ENCODE assay signal across 9 mouse cellular contexts in genomic region chr14:29696131-29696530, GRCm38 (mm10). TPM values are rescaled to one million over a fixed set of nuclear protein-coding genes. Genes with fewer than 3 reads are reported as not detected.
DNase-seq lines count a peak whose midpoint lies in the region; ATAC-seq and TF ChIP-seq lines count a peak whose summit lies in the region.
"Had no signal": no experiment of that assay in that cellular context is flagged by ENCODE, and none has a peak within 500 bp of the region (broad histone marks: within the 10 kb centered on the region; RNA-seq: fewer than 3 reads in every experiment).

No protein-coding gene starts in this region.

- no peak overlapping the region for H3K27ac ChIP-seq in intestine, postnatal 0 days (ENCODE audit: low read depth, low read length)
- H3K27ac ChIP-seq in intestine, embryonic 16.5 days (ENCODE audit: low read length), result no peak overlapping the region
- H3K27ac ChIP-seq in forebrain, embryonic 15.5 days (replicated peaks), result no peak overlapping the region
- H3K27ac ChIP-seq: limb, embryonic 15.5 days had no signal

- no peaks in the 10 kb centered on the region for H3K4me1 ChIP-seq in intestine, postnatal 0 days (replicated peaks; ENCODE audit: control insufficient read depth, insufficient read depth, low read length)
- no peaks in the 10 kb centered on the region for H3K4me1 ChIP-seq in intestine, embryonic 16.5 days (ENCODE audit: control insufficient read depth, insufficient read depth, low read length)
- 0 out of 2 replicates have a peak, but pooled peaks cover 8% of the 10 kb centered on the region for H3K4me1 ChIP-seq in forebrain, embryonic 15.5 days
- H3K4me1 ChIP-seq in lung, adult 2 months (ENCODE audit: control insufficient read depth, insufficient read depth, low read length), result no peaks in the 10 kb centered on the region
- H3K4me1 ChIP-seq: limb, embryonic 15.5 days had no signal

- ATAC-seq in intestine, postnatal 0 days, result no peak
- ATAC-seq in intestine, embryonic 16.5 days, result no peak
- ATAC-seq in forebrain, embryonic 15.5 days (replicated peaks), result peak; percentile 81

- H3K27me3 ChIP-seq in intestine, postnatal 0 days (replicated peaks; ENCODE audit: control insufficient read depth, insufficient read depth, low read length), result no peaks in the 10 kb centered on the region
- H3K27me3 ChIP-seq in intestine, embryonic 16.5 days (replicated peaks; ENCODE audit: control insufficient read depth, insufficient read depth, low read length), result no peaks in the 10 kb centered on the region; the same call in 1 of the 2 replicates
- no peaks in the 10 kb centered on the region for H3K27me3 ChIP-seq in forebrain, embryonic 15.5 days

- no peaks in the 10 kb centered on the region for H3K9me3 ChIP-seq in intestine, postnatal 0 days (ENCODE audit: control insufficient read depth)
- H3K9me3 ChIP-seq in intestine, embryonic 16.5 days (ENCODE audit: control insufficient read depth, low read length), result no peaks in the 10 kb centered on the region
- H3K9me3 ChIP-seq in forebrain, embryonic 15.5 days, result no peaks in the 10 kb centered on the region
- H3K9me3 ChIP-seq: limb, embryonic 15.5 days had no signal

- no peak for TF ChIP-seq POLR2A in lung, adult 2 months (IDR thresholded peaks at IDR 0.05; ENCODE audit: borderline replicate concordance, extremely low read depth, low read depth, low read length)

- no peak overlapping the region for H3K4me2 ChIP-seq in intestine, postnatal 0 days (replicated peaks; ENCODE audit: low read depth)
- H3K4me2 ChIP-seq in intestine, embryonic 16.5 days (ENCODE audit: low read depth, low read length), result no peak overlapping the region
- no peak overlapping the region for H3K4me2 ChIP-seq in forebrain, embryonic 15.5 days (replicated peaks)
- H3K4me2 ChIP-seq: limb, embryonic 15.5 days had no signal

- peak; percentile 73 for TF ChIP-seq CTCF in intestine, postnatal 0 days (IDR thresholded peaks at IDR 0.05; ENCODE audit: low read depth)
- TF ChIP-seq CTCF in lung, adult 2 months (IDR thresholded peaks at IDR 0.05; ENCODE audit: insufficient read depth, low read length), result peak; percentile 21; the same call in 1 of the 2 replicates

- no peaks in the 10 kb centered on the region for H3K36me3 ChIP-seq in intestine, postnatal 0 days (ENCODE audit: control insufficient read depth, insufficient read depth)
- no peaks in the 10 kb centered on the region for H3K36me3 ChIP-seq in intestine, embryonic 16.5 days (ENCODE audit: control insufficient read depth, insufficient read depth, low read length)
- H3K36me3 ChIP-seq in forebrain, embryonic 15.5 days, result no peaks in the 10 kb centered on the region
- H3K36me3 ChIP-seq: limb, embryonic 15.5 days had no signal

- 15% methylated on average over 3 of the region's 3 CpGs for WGBS in intestine, postnatal 0 days
- WGBS in intestine, embryonic 16.5 days, result 10% methylated on average over 3 of the region's 3 CpGs
- 6% methylated on average over 3 of the region's 3 CpGs for WGBS in forebrain, embryonic 15.5 days
- WGBS in lung, adult 2 months, result 7% methylated on average over 3 of the region's 3 CpGs

- H3K4me3 ChIP-seq in intestine, postnatal 0 days (ENCODE audit: low read depth, low read length), result no peak overlapping the region
- H3K4me3 ChIP-seq in intestine, embryonic 16.5 days (ENCODE audit: low read length), result no peak overlapping the region
- H3K4me3 ChIP-seq in forebrain, embryonic 15.5 days, result no peak overlapping the region
- H3K4me3 ChIP-seq in lung, adult 2 months (replicated peaks; ENCODE audit: extremely low read depth, low read depth, low read length), result no peak overlapping the region
- H3K4me3 ChIP-seq: limb, embryonic 15.5 days had no signal

- DNase-seq in cerebellum, adult 18-20 months, result peak; percentile 56 to 59
- DNase-seq in kidney, postnatal 25 days, result peak; percentile 26 to 41
- no peak for DNase-seq in lung, adult 2 months
- DNase-seq in retina, postnatal 1 day, result peak; percentile 69
- no peak for DNase-seq in urinary bladder, postnatal 10 days (ENCODE audit: low spot score)

- H3K9ac ChIP-seq in intestine, postnatal 0 days (ENCODE audit: low read depth, low read length), result no peak overlapping the region
- no peak overlapping the region for H3K9ac ChIP-seq in intestine, embryonic 16.5 days (ENCODE audit: low read depth, low read length)
- H3K9ac ChIP-seq in forebrain, embryonic 15.5 days (replicated peaks), result no peak overlapping the region
- H3K9ac ChIP-seq: limb, embryonic 15.5 days had no signal

RNA-seq across cellular contexts. Expression of gene Cacna2d3, which starts 25.5 kb away (rescaled TPM):
- polyA plus RNA-seq in intestine, postnatal 0 days (2015; fragmentation: Nextera tagmentation; extraction: Ambion mirVana), result 0.99 and 1.2 TPM in 2 replicates
- polyA plus RNA-seq in intestine, embryonic 16.5 days (2015; fragmentation: Nextera tagmentation; extraction: Ambion mirVana), result 0.84 and 0.92 TPM in 2 replicates
- polyA plus RNA-seq in forebrain, embryonic 15.5 days (2015; fragmentation: Nextera tagmentation; extraction: Ambion mirVana), result 24.8 and 28.1 TPM in 2 replicates
- polyA plus RNA-seq in lung, adult 2 months (2012; rRNA removed), result 0.29 and 0.38 TPM in 2 replicates

Comparison
In these comparisons a context has a peak if more than half of its experiments do, and no peak if none do; other contexts are left out.
1. DNase-seq: peak in cerebellum, adult 18-20 months (2 of 2), kidney, postnatal 25 days (2 of 2) and retina, postnatal 1 day (single experiment); none in lung, adult 2 months (single experiment) and urinary bladder, postnatal 10 days (single experiment).
2. RNA of gene Cacna2d3, which starts 25.5 kb away (polyA plus RNA-seq): 24.8 to 28.1 TPM in forebrain, embryonic 15.5 days; 0.99 to 1.2 TPM in intestine, postnatal 0 days, 0.84 to 0.92 TPM in intestine, embryonic 16.5 days and 0.29 to 0.38 TPM in lung, adult 2 months; every median in the first group is over 10 times any median in the second.